Mouse (Mus musculus) erythroblast, embryonic 14.5 days (primary cell): Measurements from ENCODE around the gene Bmp8b. TPM values are rescaled to one million over a fixed set of nuclear protein-coding genes. Genes with fewer than 3 reads are reported as not detected.
"Not testable (repeated sequence)": the region's sequence is repeated elsewhere in the genome, so short reads cannot be mapped to it uniquely, and the experiment has no call there.

ENCODE experiments used
- H3K27me3 ChIP-seq: 2 replicates; pipeline ENCODE4 v1.6.1; 2012; ENCODE audit warnings: inconsistent platforms; ENCODE audit not compliant: control insufficient read depth
- H3K36me3 ChIP-seq: 2 replicates; pipeline ENCODE4 v1.6.1; 2012; ENCODE audit warnings: mild to moderate bottlenecking, inconsistent platforms; ENCODE audit not compliant: control insufficient read depth
- H3K4me1 ChIP-seq: 2 replicates; pipeline ENCODE4 v1.6.1; 2012; ENCODE audit warnings: inconsistent platforms; ENCODE audit not compliant: control insufficient read depth
- H3K4me3 ChIP-seq: replicated peaks from 2 replicates; pipeline ENCODE3; 2012; ENCODE audit warnings: moderate library complexity, mild to moderate bottlenecking, inconsistent platforms
- H3K9me3 ChIP-seq: 2 replicates; pipeline ENCODE4 v1.6.1; 2012; ENCODE audit warnings: low read length, inconsistent platforms, mixed read lengths; ENCODE audit not compliant: control insufficient read depth
- GATA1 ChIP-seq: IDR thresholded peaks from 2 replicates; pipeline ENCODE4 v1.6.1; 2012; ENCODE audit warnings: low read length, inconsistent platforms, mixed read lengths
- TAL1 ChIP-seq: IDR thresholded peaks from 3 replicates; pipeline ENCODE4 v1.6.1; 2012; ENCODE audit warnings: low read length, inconsistent platforms, mixed read lengths
- polyA plus RNA-seq: library from polyadenylated mRNA; stranded (reverse); fragments of >175 nt; gene quantifications from 2 replicates; pipeline ENCODE4 v1.2.3, GENCODE M21; 2012

Bmp8b gene
- polyA plus RNA-seq, 1 experiment, result not detected

DNA sequence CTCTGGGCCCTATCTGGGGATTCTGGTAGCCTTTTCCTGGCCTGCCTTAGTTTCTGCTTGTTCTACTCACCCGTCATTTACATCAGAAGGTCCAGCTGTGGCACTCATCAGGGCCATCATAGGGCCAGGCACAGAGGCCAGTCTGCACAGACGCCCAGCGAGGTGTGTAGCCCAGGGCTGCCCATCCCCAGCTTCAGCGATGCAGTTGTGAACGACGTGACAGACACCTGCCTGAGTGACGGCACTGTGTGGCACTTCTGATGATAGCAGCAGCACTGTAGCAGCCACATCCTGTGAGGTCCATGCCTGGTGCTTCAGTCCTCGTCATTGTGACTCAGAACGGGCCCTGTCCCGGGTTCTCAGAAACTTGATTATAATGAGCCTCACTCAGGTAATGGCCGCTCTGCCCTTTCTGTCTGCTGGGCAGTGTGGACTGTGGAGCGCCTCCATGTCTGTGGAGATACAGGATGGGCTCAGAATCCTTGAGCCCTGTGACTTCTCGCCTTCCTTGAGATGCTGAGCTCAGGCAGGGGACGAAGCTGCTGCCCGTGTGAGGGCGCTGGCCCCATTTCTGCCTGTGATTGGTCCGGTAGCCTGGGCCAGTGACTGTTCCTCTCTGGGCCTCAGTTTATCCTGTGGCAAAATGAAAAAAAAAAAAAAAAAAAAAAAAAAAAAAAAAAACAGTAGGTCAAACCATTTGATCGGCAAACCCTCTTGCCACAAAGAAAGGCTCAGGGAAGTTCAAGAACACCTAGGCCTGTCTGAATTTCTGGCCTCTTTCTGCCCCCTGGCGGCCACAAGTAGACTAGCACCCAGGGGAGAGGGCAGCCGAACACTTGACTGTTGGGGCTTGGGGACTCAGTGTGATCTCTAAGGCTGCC, 22.4 kb upstream of the Bmp8b start:
- no peak for TF ChIP-seq GATA1
- TF ChIP-seq TAL1, result no peak
- no peaks in the 10 kb centered on the region for H3K9me3 ChIP-seq
- no peak overlapping the region for H3K4me3 ChIP-seq
- peaks cover 6% of the 10 kb centered on the region for H3K27me3 ChIP-seq
- H3K4me1 ChIP-seq, result peaks cover 13% of the 10 kb centered on the region
- no peaks in the 10 kb centered on the region for H3K36me3 ChIP-seq

DNA sequence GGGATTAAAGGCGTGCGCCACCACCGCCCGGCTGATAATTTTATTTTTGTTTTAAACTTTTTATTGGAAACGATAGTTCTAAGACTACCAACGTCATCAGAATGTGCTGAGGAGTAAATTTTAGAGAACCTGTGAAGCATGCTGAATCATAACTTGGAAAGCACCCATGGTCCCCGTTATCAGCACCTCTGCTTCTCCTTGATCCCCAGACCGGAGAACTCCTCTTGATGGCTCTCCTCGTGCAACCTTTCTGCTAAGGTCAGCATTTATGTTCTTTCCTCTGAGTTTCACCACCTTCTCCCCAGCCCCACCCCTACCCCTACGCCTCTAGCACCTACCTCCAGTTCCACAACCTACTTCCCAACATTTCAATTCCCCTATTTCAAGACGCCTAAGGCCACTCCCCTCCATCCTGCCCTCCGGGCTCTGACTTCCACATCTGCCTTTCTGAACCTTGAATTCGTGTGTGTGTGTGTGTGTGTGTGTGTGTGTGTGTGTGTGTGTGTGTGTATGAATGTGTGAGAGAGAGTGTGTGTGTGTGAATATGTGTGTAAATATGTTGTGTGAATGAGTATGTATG, 21.6 kb upstream of the Bmp8b start:
- Histone ChIP-seq H3K4me1 (peaks cover 7% of the 10 kb centered on the region), H3K9me3 (no peaks in the 10 kb centered on the region), H3K4me3 (no peak overlapping the region), H3K36me3 (no peaks in the 10 kb centered on the region), H3K27me3 (peaks cover 6% of the 10 kb centered on the region)
- TF ChIP-seq TAL1, result no peak
- no peak for TF ChIP-seq GATA1

DNA sequence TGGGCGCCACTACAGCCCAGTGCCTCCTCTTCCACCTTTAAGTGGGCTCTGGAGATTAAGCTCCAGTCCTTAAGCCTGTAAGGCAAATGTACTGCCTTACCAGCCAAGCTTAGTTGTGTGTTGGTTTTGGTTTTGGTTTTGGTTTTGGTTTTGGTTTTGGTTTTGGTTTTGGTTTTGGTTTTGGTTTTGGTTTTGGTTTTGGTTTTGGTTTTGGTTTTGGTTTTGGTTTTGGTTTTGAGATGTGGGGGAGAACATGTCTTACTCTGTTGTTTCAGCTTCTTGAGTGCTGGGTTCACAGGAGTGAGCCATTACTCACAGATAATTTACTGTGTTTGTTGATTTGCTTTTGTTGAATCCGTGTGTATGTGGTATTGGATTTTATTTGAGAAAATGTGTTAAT, 19.7 kb upstream of the Bmp8b start:
- Histone ChIP-seq H3K4me1 (no peaks in the 10 kb centered on the region; the same call in 1 of the 2 replicates), H3K4me3 (no peak overlapping the region), H3K36me3 (no peaks in the 10 kb centered on the region), H3K27me3 (peaks cover 6% of the 10 kb centered on the region), H3K9me3 (no peaks in the 10 kb centered on the region)
- TF ChIP-seq TAL1 (no peak), GATA1 (no peak)

- no peak for TF ChIP-seq GATA1
- no peak for TF ChIP-seq TAL1
- peaks cover 3% of the 10 kb centered on the region; the same call in 1 of the 2 replicates for H3K27me3 ChIP-seq
These were observed 18.6 kb upstream of the Bmp8b start for GRCm38 (mm10) chr4:123086381-123086780.

DNA sequence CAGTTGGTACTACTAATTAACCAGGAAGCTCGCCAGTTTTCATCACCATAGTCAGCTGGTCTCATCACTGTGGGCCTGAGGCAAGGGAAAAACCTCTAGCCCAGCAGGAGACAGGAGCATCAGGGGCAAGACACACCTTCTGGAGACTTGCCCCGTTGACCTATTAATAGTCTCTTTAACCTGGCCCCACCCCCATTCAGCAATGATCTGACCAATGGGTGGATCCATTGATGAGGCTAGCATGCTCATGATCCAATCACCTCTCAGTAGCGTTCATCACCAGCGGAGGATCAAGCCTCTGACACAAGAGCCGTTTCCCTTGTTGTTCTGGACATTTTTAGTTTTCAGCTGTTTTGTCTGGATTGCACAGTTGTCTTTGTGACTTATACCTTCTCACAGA, 12.3 kb upstream of the Bmp8b start:
- no peaks in the 10 kb centered on the region; the same call in 1 of the 2 replicates for H3K4me1 ChIP-seq
- peaks cover 4% of the 10 kb centered on the region for H3K27me3 ChIP-seq
- H3K9me3 ChIP-seq, result no peaks in the 10 kb centered on the region
- no peak overlapping the region for H3K4me3 ChIP-seq
- H3K36me3 ChIP-seq, result no peaks in the 10 kb centered on the region
- TF ChIP-seq TAL1 (no peak), GATA1 (no peak)

More at GRCm38 (mm10) chr4:123086381-123086780, 18.6 kb upstream of the Bmp8b start:
- Histone ChIP-seq H3K4me3 (no peak overlapping the region), H3K36me3 (no peaks in the 10 kb centered on the region), H3K9me3 (no peaks in the 10 kb centered on the region), H3K4me1 (no peaks in the 10 kb centered on the region)

- Histone ChIP-seq H3K4me3 (no peak overlapping the region), H3K9me3 (no peaks in the 10 kb centered on the region), H3K27me3 (peaks cover 4% of the 10 kb centered on the region), H3K36me3 (no peaks in the 10 kb centered on the region), H3K4me1 (no peaks in the 10 kb centered on the region; the same call in 1 of the 2 replicates)
- no peak for TF ChIP-seq TAL1
- TF ChIP-seq GATA1, result no peak
These were observed 11.7 kb upstream of the Bmp8b start for GRCm38 (mm10) chr4:123093064-123093776.

DNA sequence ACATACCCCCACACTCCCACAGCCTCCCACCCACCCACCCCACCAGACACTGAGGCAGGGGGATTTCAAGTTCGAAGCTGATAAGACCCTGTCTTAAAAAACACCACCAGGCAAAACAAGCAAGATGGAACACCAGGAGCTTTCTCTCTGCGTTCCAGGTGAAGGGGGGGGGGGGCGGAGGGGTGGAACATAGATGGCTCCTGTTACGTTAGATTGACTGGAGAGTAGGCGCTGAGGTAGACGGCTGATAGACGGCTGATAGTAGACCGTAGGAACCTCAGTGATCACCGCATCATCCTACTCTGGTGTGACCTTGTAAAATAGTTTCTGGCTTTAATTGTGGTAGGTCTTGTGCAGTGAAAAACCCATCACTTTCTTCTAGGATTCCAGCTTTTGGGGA, 11.1 kb upstream of the Bmp8b start:
- no peaks in the 10 kb centered on the region; the same call in 1 of the 2 replicates for H3K4me1 ChIP-seq
- H3K27me3 ChIP-seq, result peaks cover 4% of the 10 kb centered on the region
- TF ChIP-seq TAL1 (no peak), GATA1 (no peak)
- no peaks in the 10 kb centered on the region for H3K36me3 ChIP-seq
- H3K4me3 ChIP-seq, result no peak overlapping the region
- H3K9me3 ChIP-seq, result no peaks in the 10 kb centered on the region

GRCm38 (mm10) chr4:123105451-123105790, 456 bp downstream of the Bmp8b start:
- no peaks in the 10 kb centered on the region; the same call in 1 of the 2 replicates for H3K9me3 ChIP-seq
- peaks cover 6% of the 10 kb centered on the region for H3K4me1 ChIP-seq
- peaks cover 44% of the 10 kb centered on the region for H3K27me3 ChIP-seq
- no peak overlapping the region for H3K4me3 ChIP-seq
- no peaks in the 10 kb centered on the region for H3K36me3 ChIP-seq
- TF ChIP-seq TAL1 (no peak), GATA1 (no peak)

DNA sequence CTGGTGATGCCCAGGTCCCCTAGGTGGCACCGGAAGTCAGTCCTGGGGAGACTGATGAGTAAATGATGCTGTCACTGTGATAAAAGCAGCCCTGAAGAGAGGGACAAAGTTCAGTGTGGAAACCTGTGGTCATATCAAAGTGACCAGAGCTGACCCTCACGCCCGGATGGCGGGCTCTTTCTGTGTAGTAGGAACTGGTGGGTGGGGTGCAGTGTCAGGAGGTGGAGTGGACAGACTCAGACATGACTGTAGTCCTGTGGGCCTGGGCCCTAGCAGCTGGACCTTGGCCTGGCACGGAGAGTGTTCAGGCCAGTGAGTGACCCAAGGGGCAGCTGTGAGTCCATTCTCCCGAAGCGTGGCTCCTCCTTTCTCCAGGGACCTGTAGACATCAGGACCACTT, 964 bp downstream of the Bmp8b start:
- H3K4me1 ChIP-seq, H3K9me3 ChIP-seq, H3K36me3 ChIP-seq, H3K4me3 ChIP-seq: not testable (repeated sequence)
- peaks cover 44% of the 10 kb centered on the region for H3K27me3 ChIP-seq
